Mouse (Mus musculus): Measurements from ENCODE around the gene Clic1.
A peak's percentile ranks its signal among the peaks of the same experiment; 100 is the strongest.

Clic1 gene

DNA sequence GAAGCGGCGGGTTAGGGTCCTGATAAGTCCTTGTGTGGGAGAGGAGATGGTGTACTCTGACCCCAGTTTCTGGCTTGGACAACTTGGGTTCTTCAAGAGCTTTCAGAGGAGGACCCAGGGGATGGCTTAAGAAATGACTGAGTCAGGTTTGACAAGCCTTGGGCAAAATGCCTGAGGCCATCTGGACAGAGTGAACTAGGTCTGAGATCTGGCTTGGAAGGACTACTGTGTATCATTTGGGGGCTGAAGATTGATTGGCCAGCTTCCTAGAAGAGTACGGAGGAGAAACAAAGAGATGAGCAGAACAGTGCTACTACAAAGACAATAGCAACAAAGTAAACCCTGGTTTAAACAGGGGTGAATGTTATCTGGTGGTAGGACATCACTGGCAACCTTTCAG is 13.7 kb downstream of the Clic1 start:
- no peak for DNase-seq (ENCODE audit: low read depth, low spot score)

DNA sequence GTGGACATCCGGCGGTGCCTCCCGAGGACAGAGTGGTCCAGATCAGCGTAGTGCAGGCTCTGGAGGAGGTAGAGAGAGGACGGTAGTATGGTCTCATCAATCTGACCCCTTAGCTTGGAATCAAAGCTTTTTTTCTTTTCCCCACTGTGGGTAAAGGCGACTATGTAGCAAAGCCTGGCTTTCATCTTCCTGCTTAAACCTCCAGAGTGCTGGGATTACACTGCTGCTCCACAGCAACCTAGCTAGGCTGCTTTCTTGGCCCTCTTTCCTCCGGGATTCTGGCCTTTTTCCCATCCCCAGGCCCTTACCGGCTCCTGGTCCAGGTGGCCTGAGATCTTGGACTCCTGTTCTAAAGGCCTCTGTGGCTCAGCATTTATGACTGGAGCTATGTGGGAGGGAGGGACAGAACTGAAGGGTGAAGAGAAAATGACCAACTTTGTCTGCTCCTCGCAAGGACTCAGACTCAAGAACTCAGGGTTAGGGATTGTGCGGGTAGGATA is 14.7 kb downstream of the Clic1 start:
- no peak for DNase-seq (ENCODE audit: low read depth, low spot score)

DNA sequence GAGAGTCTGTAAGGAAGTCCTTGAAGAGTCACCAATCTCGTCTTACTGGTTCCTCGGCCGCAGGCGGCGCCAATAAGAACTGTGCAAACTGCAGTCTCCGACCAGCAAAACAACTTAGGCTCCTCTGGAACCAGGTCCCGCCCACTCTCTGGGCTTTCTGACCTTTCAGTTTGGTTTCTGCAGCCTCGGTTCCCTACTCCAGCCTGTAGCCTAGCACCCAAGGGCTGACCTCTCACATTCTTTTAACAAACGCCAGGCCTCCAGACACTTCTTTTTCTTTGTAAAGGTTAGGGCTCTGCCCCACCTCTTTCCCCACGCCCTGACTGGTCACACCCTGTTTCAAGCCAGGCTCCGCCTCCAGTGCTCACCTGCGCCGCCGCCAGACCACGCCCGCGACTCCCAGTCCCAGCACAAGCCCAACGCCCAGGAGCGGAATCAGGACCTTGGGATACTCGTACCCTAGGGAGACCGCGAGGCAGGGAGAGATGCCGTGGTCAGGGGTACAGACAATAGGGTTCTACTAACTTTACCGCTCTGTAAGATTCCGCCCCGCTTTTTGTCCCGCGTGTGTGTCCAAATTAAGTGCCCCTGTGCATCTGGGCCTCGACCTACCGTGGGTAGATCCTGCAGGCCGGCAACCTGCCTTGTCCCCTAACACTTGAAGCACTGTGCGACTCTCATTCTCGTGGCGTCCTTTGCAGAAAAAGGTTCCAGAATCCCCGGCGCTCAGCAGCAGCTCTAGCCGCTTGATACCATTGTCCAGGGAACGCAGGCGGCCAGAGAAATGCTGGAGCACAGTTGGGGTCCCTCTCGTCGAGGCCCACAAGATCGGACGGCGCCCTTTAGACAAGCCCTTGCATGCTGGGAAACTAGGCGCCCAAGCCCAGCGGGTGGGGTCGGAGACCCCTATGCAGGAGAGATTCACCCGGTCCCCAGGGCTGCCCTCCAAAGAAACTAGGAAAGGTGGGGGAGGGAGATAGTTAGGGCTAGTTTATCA is 15.5 kb downstream of the Clic1 start, which contains the start of gene Ly6g6c:
TSS of gene Ly6g6c (plus strand) at position 438 of the 997 bp plus-strand sequence.
- DNase-seq (ENCODE audit: low read depth, low spot score): peak; percentile 54

DNA sequence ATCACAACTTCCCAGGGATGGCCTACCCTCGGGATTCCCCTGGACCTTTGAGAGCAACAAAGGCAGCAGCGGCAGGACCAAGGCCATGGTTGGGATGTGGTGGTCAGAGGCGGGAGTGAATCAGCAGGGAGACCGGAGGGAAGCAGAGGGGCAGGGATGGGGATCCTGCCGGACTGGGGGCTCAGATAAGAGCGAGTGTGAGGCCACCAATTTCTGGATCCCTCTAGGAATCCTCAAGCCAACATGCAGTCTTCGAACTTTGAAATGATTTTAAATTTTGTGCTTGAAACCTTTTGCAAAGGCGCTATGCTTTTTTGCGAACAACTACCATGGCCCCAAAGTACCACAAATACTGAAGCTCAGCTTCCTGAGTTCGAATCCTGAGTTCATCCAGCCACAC is 16.3 kb downstream of the Clic1 start, which contains the start of gene Mpig6b:
TSS of gene Mpig6b (minus strand) at position 101 of the 400 bp plus-strand sequence.
- DNase-seq (ENCODE audit: low read depth, low spot score): no peak

DNA sequence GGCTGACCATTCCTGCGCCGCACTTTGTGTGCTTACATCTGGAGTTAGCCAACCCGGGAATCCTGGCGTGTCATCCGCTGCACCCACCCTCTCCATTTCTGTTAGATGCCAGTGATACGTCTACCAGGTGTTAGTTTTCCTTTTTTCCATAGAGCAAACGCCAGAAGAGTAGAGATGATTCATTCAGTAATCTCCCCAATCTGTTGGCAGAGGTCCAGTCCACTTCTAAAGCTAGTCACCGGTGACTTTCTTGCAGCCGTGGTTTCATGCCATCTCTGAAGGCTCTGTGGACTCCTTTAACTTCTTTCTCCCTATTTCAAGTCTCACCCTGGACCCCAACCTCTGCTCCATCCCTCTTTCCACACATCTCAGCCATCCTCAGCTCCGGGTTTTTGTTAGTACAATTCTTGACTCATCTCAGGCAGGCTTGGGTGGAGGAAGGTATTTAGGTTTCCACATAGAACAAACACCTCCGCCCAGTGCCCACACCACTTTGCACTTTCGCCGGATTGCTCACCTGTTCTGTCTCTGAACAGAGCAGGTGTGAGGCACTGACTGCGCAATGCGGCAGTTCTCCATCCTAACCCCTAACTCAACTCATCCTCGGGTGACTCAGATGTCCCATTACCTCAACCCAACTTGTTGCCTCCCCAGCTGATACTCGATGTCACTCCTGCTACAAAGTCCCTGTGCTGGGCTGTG is 18.6 kb downstream of the Clic1 start:
- no peak for DNase-seq (ENCODE audit: low read depth, low spot score)

DNA sequence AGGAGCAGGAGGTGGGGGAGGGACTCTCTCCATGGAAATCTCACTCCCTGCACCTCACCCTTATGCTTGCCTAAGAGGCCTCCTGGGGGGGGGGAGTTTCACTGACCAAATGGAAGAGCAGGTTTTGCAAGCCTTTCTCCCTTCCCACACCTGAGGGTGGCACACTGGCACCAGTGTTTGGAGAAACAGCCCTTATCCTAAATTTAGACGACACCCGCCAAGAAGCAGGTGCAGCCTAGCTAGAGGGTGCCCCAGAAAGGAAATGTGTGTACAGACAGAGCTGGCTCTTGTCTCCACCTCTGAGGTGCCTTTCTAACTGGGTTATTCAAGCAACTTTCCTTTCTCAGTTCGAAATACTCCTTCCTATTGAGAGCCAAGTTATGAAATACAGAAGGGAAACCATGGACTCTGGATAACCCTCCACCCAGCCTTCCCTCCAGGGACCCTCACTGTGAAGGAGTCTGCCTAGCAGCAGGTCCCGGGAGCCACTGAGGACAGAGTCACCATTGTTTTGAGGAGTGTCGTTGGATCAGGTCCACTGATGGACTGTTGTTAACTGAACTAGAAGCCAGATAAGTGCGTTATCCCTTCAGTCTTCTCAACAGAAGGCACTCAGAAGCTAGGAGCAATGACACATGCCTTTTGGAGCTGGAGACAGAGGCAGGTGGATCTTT is 20.9 kb downstream of the Clic1 start:
- DNase-seq (ENCODE audit: low read depth, low spot score): no peak

DNA sequence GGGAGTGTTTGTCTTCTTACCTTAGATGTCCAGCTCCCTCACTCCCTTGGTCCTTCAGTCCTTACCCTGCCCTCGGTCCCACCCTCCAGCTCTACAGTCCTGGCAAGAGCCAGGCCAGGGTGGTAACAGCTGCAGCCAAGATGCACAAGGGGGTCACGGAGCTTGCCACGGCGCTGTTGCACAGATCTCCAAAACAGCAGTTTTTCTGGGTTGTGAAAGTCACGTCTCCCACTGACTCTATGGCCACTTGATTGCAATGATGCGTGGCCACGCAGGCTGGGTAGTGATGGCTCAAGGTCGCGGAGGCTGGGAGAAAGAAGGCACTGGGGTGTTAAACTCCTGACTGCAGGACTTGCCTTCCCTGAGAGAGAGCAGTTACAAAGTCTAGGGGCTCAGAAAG is 21.7 kb downstream of the Clic1 start:
- no peak for DNase-seq (ENCODE audit: low read depth, low spot score)

DNA sequence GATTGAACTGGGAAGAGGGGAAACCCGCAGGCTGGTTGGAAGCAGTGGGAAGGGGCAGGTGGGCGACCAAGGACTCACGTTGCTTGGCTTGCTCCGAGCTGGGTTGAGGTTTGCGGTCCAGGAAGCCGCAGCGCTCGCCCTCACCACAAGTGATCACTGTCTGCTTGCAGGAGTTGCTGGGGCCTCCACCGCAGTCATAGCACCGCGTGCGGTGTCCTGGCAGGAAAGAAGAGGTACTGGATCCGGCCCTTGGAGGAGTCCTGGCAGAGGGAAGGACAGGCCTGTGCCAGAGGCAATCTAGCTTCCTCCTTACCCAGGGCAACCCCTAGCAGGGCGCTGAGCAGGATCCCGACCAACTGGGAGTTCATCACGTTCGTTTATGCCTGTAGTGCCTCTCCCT is 24.3 kb downstream of the Clic1 start:
- DNase-seq (ENCODE audit: low read depth, low spot score): no peak

DNA sequence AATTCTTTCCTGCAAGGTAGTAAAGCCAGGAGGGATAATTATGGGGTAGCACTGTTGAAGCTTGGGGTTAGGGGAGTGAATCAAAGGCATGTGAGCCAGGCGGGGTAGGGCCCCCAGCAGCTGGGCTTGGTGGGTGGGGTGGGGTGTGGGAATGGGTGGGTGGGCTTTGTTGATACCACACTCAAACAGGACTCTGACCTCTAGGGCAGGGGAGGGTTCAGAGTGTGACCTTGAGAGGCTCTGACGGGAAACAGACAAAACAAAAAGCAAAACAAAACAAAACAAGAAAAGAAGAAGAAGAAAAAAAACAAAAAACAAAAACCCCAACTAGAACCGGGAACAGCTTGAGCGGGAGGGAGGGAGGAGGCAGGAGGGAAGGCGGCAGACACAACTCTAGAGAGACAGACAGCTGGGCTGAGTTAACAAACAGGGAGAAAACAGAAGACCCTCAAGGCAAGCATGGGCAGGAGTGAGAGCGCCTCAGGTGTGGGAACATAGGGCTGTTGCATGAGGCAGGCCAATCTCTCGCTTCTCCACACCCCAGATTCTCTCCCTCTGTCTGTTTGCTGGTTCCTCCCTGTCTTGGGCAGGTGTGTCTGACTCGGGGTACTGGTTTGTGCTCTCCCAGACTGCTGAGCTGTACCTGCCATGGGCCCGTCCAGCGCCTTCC is 26.9 kb downstream of the Clic1 start, which contains the start of gene Ly6g6e:
TSS of gene Ly6g6e (plus strand) at position 396 of the 670 bp plus-strand sequence.
- DNase-seq (ENCODE audit: low read depth, low spot score): no peak

DNA sequence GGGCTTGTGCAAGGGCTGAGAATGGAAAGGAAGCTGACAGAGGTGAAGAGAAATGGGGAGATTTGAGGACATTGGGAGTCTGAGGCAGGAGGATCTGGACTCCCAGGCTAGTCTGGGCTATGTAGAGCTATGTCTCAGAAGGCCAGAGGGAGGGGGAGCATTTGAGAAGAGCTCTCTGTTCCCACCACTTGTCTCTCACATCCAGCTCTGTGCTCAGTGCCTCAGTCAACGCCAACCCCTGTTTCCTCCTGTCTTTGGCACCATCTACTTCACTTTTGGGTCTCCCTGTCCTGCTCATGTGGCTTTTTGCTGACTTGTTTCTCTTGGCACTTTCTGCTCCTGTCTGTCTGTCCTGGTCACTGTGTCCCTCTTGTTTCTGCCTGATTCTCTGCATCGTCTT is 27.5 kb downstream of the Clic1 start:
- DNase-seq (ENCODE audit: low read depth, low spot score): no peak

DNA sequence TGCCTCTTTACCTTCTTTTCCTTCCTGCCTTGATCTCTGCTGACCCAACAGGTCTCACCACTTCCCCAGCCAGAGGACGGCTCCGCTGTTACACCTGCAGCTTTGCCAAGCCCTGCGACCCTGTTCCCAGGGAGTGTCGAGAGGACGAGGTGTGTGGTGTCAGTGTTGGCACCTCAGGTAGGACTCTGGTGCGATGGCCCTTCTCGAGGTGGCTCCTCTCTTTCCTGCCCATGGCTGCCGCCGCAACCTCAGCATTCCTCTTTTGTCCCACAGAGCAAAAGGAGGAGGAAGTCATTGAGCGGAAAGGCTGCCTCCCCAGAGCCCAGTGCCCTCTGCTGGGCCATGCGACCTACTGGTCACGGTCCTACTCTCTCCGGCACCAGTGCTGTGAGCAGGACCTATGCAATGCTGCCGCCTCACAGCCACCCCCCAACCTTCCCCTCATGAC is 28.0 kb downstream of the Clic1 start, which contains the start of gene Ly6g6d:
TSS of gene Ly6g6d (minus strand) at position 280 of the 448 bp plus-strand sequence.
- no peak for DNase-seq (ENCODE audit: low read depth, low spot score)

DNA sequence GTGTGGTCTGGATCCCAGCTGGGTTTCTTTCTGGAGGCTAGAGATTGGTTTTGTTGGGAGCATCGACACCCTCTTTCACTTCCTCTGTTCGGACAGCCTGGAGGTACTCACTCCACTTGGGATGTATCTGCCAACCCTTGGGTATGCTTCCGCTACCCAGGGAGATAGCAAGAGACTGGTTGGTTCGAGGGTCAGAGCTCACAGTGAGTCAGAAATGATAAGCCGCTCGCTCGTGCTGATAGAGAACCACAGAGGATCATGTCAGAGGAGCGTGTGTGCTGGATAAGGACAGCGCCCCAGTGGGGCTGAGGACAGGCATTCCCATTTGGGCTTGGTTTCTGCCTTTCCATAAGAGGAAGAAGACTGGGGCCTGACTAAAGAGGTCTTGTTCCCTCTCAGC is 30.0 kb downstream of the Clic1 start:
- DNase-seq (ENCODE audit: low read depth, low spot score): no peak

DNA sequence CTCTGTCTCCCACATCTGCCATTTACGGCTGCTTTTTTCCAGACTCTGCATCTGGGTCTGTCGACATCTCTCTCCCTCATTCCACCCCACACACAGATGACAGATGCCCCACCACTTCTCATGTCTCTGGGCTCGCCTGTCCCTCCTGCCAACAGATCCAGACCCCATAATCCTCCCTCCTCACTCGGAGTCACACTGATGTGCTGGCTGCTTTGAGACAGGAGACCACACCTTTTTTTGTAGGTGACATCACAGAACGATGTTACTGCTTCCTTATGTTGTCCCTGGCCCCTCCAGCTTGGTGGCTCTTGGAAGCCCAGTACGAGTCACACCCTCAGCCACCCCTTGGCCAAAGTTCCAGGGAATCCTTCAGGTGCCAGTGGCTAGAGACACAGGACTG is 30.5 kb downstream of the Clic1 start:
- no peak for DNase-seq (ENCODE audit: low read depth, low spot score)

DNA sequence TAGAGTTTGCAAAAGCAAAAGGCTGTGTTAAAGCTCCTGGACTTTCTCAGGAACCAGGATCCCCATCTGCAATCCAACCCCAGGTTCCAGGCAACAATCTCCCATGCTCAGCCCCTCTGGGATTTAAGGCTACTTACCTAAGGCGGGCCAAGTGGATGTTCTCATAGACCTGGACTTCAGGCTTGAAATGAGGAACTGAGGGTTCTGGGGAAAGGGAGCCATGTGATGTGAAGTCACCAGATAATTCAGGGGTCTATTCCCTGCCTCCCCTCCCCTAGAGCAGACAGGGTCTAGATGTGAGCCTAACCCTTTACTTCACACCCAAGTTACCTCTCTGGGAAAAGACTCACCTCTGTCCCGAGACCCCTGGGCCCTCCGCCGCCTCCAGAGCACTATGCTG is 30.9 kb downstream of the Clic1 start:
- DNase-seq (ENCODE audit: low read depth, low spot score): no peak

DNA sequence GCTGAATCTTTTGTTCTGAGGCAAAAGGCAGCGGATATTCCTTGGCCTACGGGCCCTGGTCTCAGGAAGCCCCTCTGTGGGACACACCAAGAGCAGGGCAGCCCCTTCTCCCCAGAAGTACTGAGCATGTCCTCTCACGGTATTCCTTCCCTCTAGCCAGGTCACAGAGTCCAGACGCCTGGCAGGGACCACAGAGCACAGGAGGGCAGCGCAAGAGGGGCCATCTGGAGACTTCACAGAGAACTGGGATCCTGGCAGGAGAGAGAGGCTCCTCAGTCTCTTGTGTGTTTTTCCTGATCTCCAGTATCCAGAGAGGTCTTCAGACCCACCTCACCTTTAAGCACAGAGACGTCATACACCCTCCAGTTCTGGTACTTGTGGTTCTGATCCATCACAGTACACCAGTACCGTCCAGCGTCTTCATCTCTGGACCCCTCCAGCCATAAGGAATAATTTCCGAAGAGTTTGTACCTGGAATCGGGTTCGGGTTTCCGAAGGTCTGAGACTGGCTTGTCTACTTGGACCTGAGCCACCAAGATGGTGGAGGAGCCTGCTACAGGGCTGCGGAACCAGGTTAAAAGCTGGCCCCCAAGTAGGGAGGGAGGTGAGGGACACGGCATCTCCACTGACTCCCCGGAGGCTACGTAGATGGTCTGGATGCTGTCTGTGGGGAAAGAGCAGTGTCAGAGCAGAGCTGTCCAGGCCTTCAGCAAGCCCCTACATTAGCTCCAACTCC is 33.2 kb downstream of the Clic1 start:
- no peak for DNase-seq (ENCODE audit: low read depth, low spot score)

DNA sequence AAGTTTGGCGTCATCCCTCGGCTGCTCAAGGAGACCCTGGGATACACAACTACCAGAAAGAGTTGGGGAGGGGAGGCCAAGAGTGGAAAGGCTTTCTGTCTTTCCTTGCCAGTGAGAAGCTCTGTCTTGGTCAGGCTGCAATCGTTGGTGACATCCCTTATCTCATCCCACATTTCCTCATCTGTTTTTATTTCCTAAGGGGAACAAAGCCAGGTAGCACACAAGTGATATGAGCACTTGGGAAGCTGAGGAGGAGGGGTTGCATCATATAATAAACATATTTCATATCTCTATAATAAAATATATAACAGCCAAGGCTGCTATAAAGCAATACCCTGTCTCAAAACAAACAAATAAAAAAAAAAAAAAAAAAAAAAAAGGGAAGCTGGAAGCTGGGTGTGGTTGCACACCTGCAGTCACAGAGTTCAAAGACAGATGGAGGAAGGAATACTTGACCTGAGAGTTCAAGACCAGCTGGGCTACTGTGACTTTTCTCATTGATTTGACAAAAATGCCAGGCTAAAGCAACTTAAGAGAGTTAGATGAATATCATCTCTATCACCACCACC is 34.2 kb downstream of the Clic1 start:
- DNase-seq (ENCODE audit: low read depth, low spot score): no peak

DNA sequence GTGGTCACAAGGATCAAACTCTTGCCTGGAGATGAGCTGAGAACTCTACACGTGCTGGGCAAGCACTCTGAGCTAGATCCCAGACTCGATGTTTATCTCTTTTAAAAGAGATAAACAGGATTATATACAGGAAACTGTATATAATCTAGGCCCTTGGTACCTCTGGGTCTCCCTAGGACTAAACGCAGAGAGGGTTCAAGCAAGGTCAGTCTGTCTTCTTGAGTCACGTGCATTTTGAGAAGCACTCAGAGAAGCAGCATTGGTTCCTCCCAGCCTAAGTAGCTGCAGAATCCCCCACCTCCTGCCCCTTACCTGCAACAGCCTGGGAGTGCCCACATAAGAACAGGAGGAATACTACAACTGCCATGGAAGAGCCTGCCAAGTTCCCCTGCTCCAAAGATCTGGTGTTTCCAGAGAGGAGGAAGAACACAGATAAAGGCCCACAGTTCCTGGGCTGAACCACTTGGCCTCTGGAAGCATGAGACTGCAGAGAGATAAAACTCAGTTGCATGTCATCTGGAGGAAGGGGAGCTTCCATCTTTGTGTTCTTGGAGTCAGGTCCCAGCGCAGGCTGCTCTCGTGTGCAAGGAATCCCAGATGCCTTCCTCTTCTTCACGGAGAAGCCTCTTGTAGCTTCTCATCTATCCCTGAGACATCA is 35.6 kb downstream of the Clic1 start, which contains the start of gene Ly6g6f:
TSS of gene Ly6g6f (minus strand) at position 403 of the 658 bp plus-strand sequence.
- DNase-seq (ENCODE audit: low read depth, low spot score): no peak

DNA sequence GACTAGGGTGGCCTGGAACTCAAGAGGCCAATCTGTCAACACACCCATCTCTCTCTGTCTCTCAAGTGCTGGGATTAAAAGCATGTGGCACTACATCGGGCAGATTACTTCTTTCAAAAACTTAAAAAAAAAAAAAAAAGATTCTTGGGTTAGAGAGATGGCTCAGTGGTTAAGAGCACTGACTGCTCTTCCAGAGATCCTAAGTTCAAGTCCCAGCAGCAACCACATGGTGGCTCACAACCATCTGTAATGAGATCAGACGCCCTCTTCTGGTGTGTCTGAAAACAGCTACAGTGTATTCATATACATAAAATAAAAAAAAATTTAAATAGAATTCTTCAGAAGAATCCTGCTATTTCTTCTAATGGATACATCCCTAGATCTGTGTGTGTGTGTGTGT is 38.4 kb downstream of the Clic1 start:
- no peak for DNase-seq (ENCODE audit: low read depth, low spot score)
